ENCODE assay signal across 12 mouse cellular contexts in the genomic region with DNA sequence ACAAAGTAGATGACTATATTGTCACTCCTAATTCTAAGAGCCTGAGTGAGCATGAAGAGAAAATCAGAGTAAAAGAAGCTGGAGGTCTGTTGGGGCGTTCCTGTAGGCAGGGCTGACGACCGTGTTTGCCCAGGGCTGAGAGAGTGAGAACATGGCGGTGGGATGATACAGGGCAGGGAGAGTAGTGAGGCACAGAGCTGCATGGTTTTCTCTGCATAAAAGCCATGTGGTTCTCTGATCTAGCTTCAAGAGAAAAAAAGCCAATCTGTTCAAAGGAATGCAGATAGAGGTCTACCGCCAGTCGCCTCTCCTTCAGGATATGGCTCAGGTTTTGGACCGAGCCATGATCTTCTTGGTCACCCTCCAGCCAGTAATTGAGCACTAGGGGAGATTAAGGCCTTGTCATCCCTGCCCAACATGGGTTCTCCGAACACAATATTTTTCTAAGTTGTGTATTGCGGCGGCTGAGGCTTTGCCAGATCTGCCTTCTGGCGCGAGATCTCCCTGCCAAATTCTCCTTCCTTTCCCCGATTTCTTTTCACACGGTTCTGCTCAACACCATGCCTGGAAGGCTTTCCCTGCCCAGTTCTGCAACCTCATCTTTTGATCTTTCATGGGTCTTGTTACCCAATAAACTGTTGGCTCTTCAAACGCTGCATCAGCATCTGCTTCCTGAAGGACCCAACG. TPM values are rescaled to one million over a fixed set of nuclear protein-coding genes. Genes with fewer than 3 reads are reported as not detected.
A peak's percentile ranks its signal among the peaks of the same experiment; 100 is the strongest.
DNase-seq lines count a peak whose midpoint lies in the region; ATAC-seq and TF ChIP-seq lines count a peak whose summit lies in the region.
"Had no signal": no experiment of that assay in that cellular context is flagged by ENCODE, and none has a peak within 500 bp of the region (broad histone marks: within the 10 kb centered on the region; RNA-seq: fewer than 3 reads in every experiment).

No protein-coding gene starts in this region.

- no peak overlapping the region for H3K9ac ChIP-seq in hindbrain, postnatal 0 days (replicated peaks; ENCODE audit: low read length)
- H3K9ac ChIP-seq: liver, embryonic 13.5 days had no signal

- no peak for TF ChIP-seq CTCF in hindbrain, postnatal 0 days (IDR thresholded peaks at IDR 0.05; ENCODE audit: low read depth)

- WGBS in hindbrain, postnatal 0 days = 81% methylated on average over 16 of the region's 16 CpGs
- 94% methylated on average over 16 of the region's 16 CpGs for WGBS in hindbrain, embryonic 10.5 days

- peak; percentile 32 for DNase-seq in hindbrain, postnatal 0 days (ENCODE audit: low spot score)
- no peak for DNase-seq in hindbrain, embryonic 10.5 days (ENCODE audit: low spot score)
- DNase-seq in fat pad, adult 2 months (ENCODE audit: extremely low read depth, low read depth, low spot score) = peak; percentile 54
- DNase-seq in layer of hippocampus, postnatal 25 days (ENCODE audit: extremely low spot score in 1 of 2, low spot score in 1 of 2) = peak; percentile 44 to 62
- DNase-seq in right cerebral cortex, postnatal 10 days (ENCODE audit: low spot score in 2 of 2) = peak; percentile 56 to 58
- no peak for DNase-seq in B cell, adult 2 months
- DNase-seq in adrenal gland, postnatal 14 days = no peak
- DNase-seq: kidney, adult 18-20 months; liver, embryonic 13.5 days; thymus, adult 2 months had no signal

- H3K4me2 ChIP-seq in hindbrain, postnatal 0 days (ENCODE audit: low read depth, low read length) = no peak overlapping the region
- H3K4me2 ChIP-seq: liver, embryonic 13.5 days had no signal

- H3K4me1 ChIP-seq in hindbrain, postnatal 0 days (ENCODE audit: insufficient read depth, low read length) = no peaks in the 10 kb centered on the region
- no peaks in the 10 kb centered on the region for H3K4me1 ChIP-seq in hindbrain, embryonic 10.5 days (replicated peaks)
- H3K4me1 ChIP-seq: liver, embryonic 13.5 days had no signal

- H3K36me3 ChIP-seq in hindbrain, postnatal 0 days (ENCODE audit: insufficient read depth, low read length) = no peaks in the 10 kb centered on the region
- no peaks in the 10 kb centered on the region for H3K36me3 ChIP-seq in hindbrain, embryonic 10.5 days
- H3K36me3 ChIP-seq: liver, embryonic 13.5 days had no signal

- H3K27ac ChIP-seq in hindbrain, postnatal 0 days = no peak overlapping the region
- no peak overlapping the region for H3K27ac ChIP-seq in hindbrain, embryonic 10.5 days
- H3K27ac ChIP-seq: liver, embryonic 13.5 days had no signal

- ATAC-seq in hindbrain, postnatal 0 days = no peak
- ATAC-seq in CD4-positive, CD25-positive, alpha-beta regulatory T cell, adult 4 months = no peak

- H3K27me3 ChIP-seq in hindbrain, postnatal 0 days (ENCODE audit: insufficient read depth, low read length) = no peaks in the 10 kb centered on the region
- H3K27me3 ChIP-seq in hindbrain, embryonic 10.5 days (ENCODE audit: insufficient read depth, poor library complexity, severe bottlenecking) = no peaks in the 10 kb centered on the region
- H3K27me3 ChIP-seq: liver, embryonic 13.5 days had no signal

- H3K9me3 ChIP-seq in hindbrain, postnatal 0 days (ENCODE audit: low read length) = no peaks in the 10 kb centered on the region
- no peaks in the 10 kb centered on the region for H3K9me3 ChIP-seq in hindbrain, embryonic 10.5 days
- H3K9me3 ChIP-seq: liver, embryonic 13.5 days had no signal

- no peak overlapping the region for H3K4me3 ChIP-seq in hindbrain, postnatal 0 days (ENCODE audit: low read length)
- H3K4me3 ChIP-seq in hindbrain, embryonic 10.5 days = no peak overlapping the region
- H3K4me3 ChIP-seq: erythroblast, embryonic 14.5 days; liver, embryonic 13.5 days had no signal

RNA-seq across cellular contexts. Expression of a gene that starts 44.9 kb away (rescaled TPM):
- total RNA-seq in hindbrain, postnatal 0 days (2014; rRNA removed) = 29.1 and 32.7 TPM in 2 replicates
- 45.0 and 45.6 TPM in 2 replicates for polyA plus RNA-seq in hindbrain, postnatal 0 days (2015; fragmentation: Nextera tagmentation; extraction: Ambion mirVana)
- 43.2 and 45.0 TPM in 2 replicates for polyA plus RNA-seq in hindbrain, embryonic 10.5 days (2016; fragmentation: Nextera tagmentation; extraction: Ambion mirVana)
- 10 to 100 TPM; 23.9 to 24.7 TPM for total RNA-seq in layer of hippocampus, postnatal 25 days (2021)
- polyA plus RNA-seq in CD4-positive, CD25-positive, alpha-beta regulatory T cell, adult 4 months (2017; shearing (Covaris generic)) = 10 to 100 TPM in 1 of 2 experiments, 1 to 10 TPM in 1; 9.9 to 15.9 TPM
- 15.9 and 21.0 TPM in 2 replicates for total RNA-seq in adrenal gland, postnatal 14 days (2021)

RNA-seq across cellular contexts. Expression of a gene that starts 53.2 kb away (rescaled TPM):
- 9.1 and 12.0 TPM in 2 replicates for total RNA-seq in hindbrain, postnatal 0 days (2014; rRNA removed)
- polyA plus RNA-seq in hindbrain, postnatal 0 days (2015; fragmentation: Nextera tagmentation; extraction: Ambion mirVana) = 5.4 and 15.5 TPM in 2 replicates
- polyA plus RNA-seq in hindbrain, embryonic 10.5 days (2016; fragmentation: Nextera tagmentation; extraction: Ambion mirVana) = 11.0 and 18.1 TPM in 2 replicates
- 10 to 100 TPM; 11.1 to 14.9 TPM for total RNA-seq in layer of hippocampus, postnatal 25 days (2021)
- polyA plus RNA-seq in CD4-positive, CD25-positive, alpha-beta regulatory T cell, adult 4 months (2017; shearing (Covaris generic)) = not detected
- total RNA-seq in adrenal gland, postnatal 14 days (2021) = 0.15 and 0.30 TPM in 2 replicates
- polyA plus RNA-seq: erythroblast, embryonic 14.5 days had no signal

Comparison
In these comparisons a context has a peak if more than half of its experiments do, and no peak if none do; other contexts are left out.
1. DNase-seq: peak in hindbrain, postnatal 0 days (single experiment), fat pad, adult 2 months (single experiment), layer of hippocampus, postnatal 25 days (2 of 2) and right cerebral cortex, postnatal 10 days (2 of 2); none in hindbrain, embryonic 10.5 days (single experiment), B cell, adult 2 months (0 of 2) and adrenal gland, postnatal 14 days (single experiment).